Comparison of ENCODE assay signal across 9 mouse cellular contexts in the genomic region with DNA sequence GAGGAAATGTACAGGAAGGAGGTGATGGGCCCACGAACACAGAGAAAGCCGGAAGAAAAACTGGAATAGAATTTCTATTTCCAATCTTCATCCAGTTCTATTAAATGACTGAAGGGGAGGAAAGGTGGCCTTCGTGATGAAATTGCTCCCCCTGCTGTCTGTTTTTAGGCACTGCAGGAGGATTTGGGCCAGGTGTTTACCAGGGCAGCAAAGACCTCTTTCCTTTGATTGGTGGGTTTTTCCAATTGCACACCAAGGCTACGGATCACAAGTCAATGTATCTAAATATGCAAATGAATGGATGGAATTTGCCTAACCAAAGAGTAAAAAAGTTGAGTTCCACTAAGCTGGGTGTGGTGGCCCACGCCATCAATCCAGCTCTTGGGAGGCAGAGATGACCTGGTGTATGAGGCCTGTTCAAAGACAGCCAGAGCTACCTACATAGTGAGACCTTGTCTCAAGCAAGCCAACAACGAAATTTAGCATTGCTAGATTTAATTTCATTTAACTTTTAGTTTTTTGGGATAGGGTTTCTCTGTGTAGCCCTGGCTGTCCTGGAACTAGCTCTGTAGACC. TPM values are rescaled to one million over a fixed set of nuclear protein-coding genes. Genes with fewer than 3 reads are reported as not detected.
DNase-seq lines count a peak whose midpoint lies in the region; ATAC-seq lines count a peak whose summit lies in the region.
"Had no signal": no experiment of that assay in that cellular context is flagged by ENCODE, and none has a peak within 500 bp of the region (broad histone marks: within the 10 kb centered on the region; RNA-seq: fewer than 3 reads in every experiment).

No protein-coding gene starts in this region.

- H3K4me3 ChIP-seq in heart, embryonic 11.5 days (ENCODE audit: low read depth, low read length) = no peak overlapping the region

- no peak for ATAC-seq in heart, embryonic 11.5 days (replicated peaks; ENCODE audit: insufficient number of reproducible peaks, low FRiP score, low TSS enrichment)
- ATAC-seq in megakaryocyte progenitor cell, adult 5-6 weeks (replicated peaks; ENCODE audit: poor library complexity) = peak; percentile 83

- H3K27ac ChIP-seq in heart, embryonic 11.5 days (ENCODE audit: low read depth, low read length) = no peak overlapping the region

- peak; percentile 54 to 82 for DNase-seq in heart, adult 18-20 months
- DNase-seq in ZHBTc4 (ENCODE audit: low read depth, low spot score) = peak; percentile 93
- peak; percentile 72 to 80 for DNase-seq in cerebellum, postnatal 36 days
- DNase-seq in gastrocnemius, postnatal 36 days = peak; percentile 31 to 43
- peak; percentile 36 for DNase-seq in layer of hippocampus, adult 9-11 months
- peak; percentile 29 for DNase-seq in spleen, adult 12 weeks (ENCODE audit: low spot score)

- H3K27me3 ChIP-seq in heart, embryonic 11.5 days (ENCODE audit: control insufficient read depth, insufficient read depth, low read length) = peaks cover 16% of the 10 kb centered on the region

- intact Hi-C loops in gastrocnemius, postnatal 36 days (cut with DNase I) = loop anchor here (2.0 kb wide), 2 partner anchors 81 to 119 kb away; no protein-coding TSS in a partner anchor

- 19% methylated on average over 6 of the region's 6 CpGs for WGBS in heart, embryonic 11.5 days (ENCODE audit: insufficient replicate concordance)

- no peak overlapping the region for H3K4me2 ChIP-seq in heart, embryonic 11.5 days

- H3K4me1 ChIP-seq in heart, embryonic 11.5 days (ENCODE audit: control insufficient read depth, insufficient read depth, low read length) = no peaks in the 10 kb centered on the region

- H3K9me3 ChIP-seq in heart, embryonic 11.5 days (replicated peaks; ENCODE audit: control insufficient read depth, low read length) = no peaks in the 10 kb centered on the region

- no peaks in the 10 kb centered on the region for H3K36me3 ChIP-seq in heart, embryonic 11.5 days (ENCODE audit: control insufficient read depth, insufficient read depth, low read length)

- no peak overlapping the region for H3K9ac ChIP-seq in heart, embryonic 11.5 days (ENCODE audit: low read depth, low read length)

RNA-seq across cellular contexts. Expression of gene Gm10188, which starts 8.1 kb away (rescaled TPM):
- not detected for total RNA-seq in heart, adult 18-20 months (2021)
- polyA plus RNA-seq in heart, embryonic 11.5 days (2014; fragmentation: Nextera tagmentation; extraction: Ambion mirVana) = not detected in 2 replicates
- total RNA-seq in gastrocnemius, postnatal 36 days (2021) = not detected
- total RNA-seq in megakaryocyte progenitor cell, adult 5-6 weeks (2015) = not detected in 2 replicates
- total RNA-seq in megakaryocyte progenitor cell, adult 5-6 weeks (2017) = not detected in 2 replicates
- polyA plus RNA-seq: lung, embryonic 16.5 days had no signal

RNA-seq across cellular contexts. Expression of gene AC124108.1, which starts 46.4 kb away (rescaled TPM):
- under 1 TPM in 1 of 2 experiments, not detected in 1; 0.10 TPM for total RNA-seq in heart, adult 18-20 months (2021)
- 0.03 TPM in 1 of 2 replicates, not detected in the other for polyA plus RNA-seq in heart, embryonic 11.5 days (2014; fragmentation: Nextera tagmentation; extraction: Ambion mirVana)
- not detected for total RNA-seq in gastrocnemius, postnatal 36 days (2021)
- total RNA-seq in megakaryocyte progenitor cell, adult 5-6 weeks (2015) = not detected in 2 replicates
- not detected in 2 replicates for total RNA-seq in megakaryocyte progenitor cell, adult 5-6 weeks (2017)

RNA-seq across cellular contexts. Expression of gene Lemd1, which starts 46.4 kb away (rescaled TPM):
- total RNA-seq in heart, adult 18-20 months (2021) = not detected
- not detected in 2 replicates for polyA plus RNA-seq in heart, embryonic 11.5 days (2014; fragmentation: Nextera tagmentation; extraction: Ambion mirVana)
- total RNA-seq in gastrocnemius, postnatal 36 days (2021) = not detected
- total RNA-seq in megakaryocyte progenitor cell, adult 5-6 weeks (2015) = not detected in 2 replicates
- not detected in 2 replicates for total RNA-seq in megakaryocyte progenitor cell, adult 5-6 weeks (2017)

Comparison
In these comparisons a context has a peak if more than half of its experiments do, and no peak if none do; other contexts are left out.
1. DNase-seq: peak in every context shown above with its lines; median percentile 93 in ZHBTc4; 76 in cerebellum, postnatal 36 days; 68 in heart, adult 18-20 months; 37 in gastrocnemius, postnatal 36 days; 36 in layer of hippocampus, adult 9-11 months; 29 in spleen, adult 12 weeks.